Mouse (Mus musculus) cerebellum, adult 2 months (tissue): ENCODE results near the gene Sgcd.

Experiments
- CTCF ChIP-seq: fragments of 200-500 bp; IDR thresholded peaks from 2 replicates; pipeline ENCODE4 v1.5.1; 2011; ENCODE audit warnings: low read depth, mild to moderate bottlenecking, control low read depth, low read length, moderate library complexity, borderline replicate concordance; ENCODE audit not compliant: insufficient read depth
- POLR2A ChIP-seq: fragments of 200-500 bp; IDR thresholded peaks from 2 replicates; pipeline ENCODE4 v1.6.1; 2011; ENCODE audit warnings: low read length, control low read depth, borderline replicate concordance; ENCODE audit not compliant: insufficient read depth

GRCm38 (mm10) chr11:47640556-47640955, 348.2 kb downstream of the Sgcd start:
- no peak for TF ChIP-seq CTCF
- TF ChIP-seq POLR2A: no peak
